Mouse (Mus musculus) CH12F3 (cell line): Measurements from ENCODE around the gene Il11ra1.
"Not testable (repeated sequence)": the region's sequence is repeated elsewhere in the genome, so short reads cannot be mapped to it uniquely, and the experiment has no call there.

Source experiments
- in situ Hi-C: fragments of 300-500 bp; cut with MboI; formaldehyde crosslinking; loops from 2 replicates; pipeline ENCODE4 v1.14.3; 2020; ENCODE audit warnings: low sequenced_read_pairs

The Il11ra1 gene

GRCm38 (mm10) chr4:41775840-41776239, 76.1 kb downstream of the Il11ra1 start:
- in situ Hi-C loops: not testable (repeated sequence)

- in situ Hi-C loops: not testable (repeated sequence)
Observed at GRCm38 (mm10) chr4:41781271-41781670, 81.5 kb downstream of the Il11ra1 start.

GRCm38 (mm10) chr4:41781748-41782485, 82.1 kb downstream of the Il11ra1 start:
- in situ Hi-C loops: not testable (repeated sequence)

GRCm38 (mm10) chr4:41782711-41783110, 82.9 kb downstream of the Il11ra1 start:
- in situ Hi-C loops: not testable (repeated sequence)

- in situ Hi-C loops: not testable (repeated sequence)
Observed at GRCm38 (mm10) chr4:41783197-41783596, 83.4 kb downstream of the Il11ra1 start.
